Mouse (Mus musculus): Measurements from ENCODE around the gene Pxn. TPM values are rescaled to one million over a fixed set of nuclear protein-coding genes. Genes with fewer than 3 reads are reported as not detected.

The Pxn gene
- polyA plus RNA-seq, 1 experiment = 49.7 TPM

GRCm38 (mm10) chr5:115476107-115476727, 30.3 kb upstream of the Pxn start:
- no peak for DNase-seq (ENCODE audit: low read depth)
- TF ChIP-seq CTCF (IDR thresholded peaks at IDR 0.05; ENCODE audit: borderline replicate concordance, extremely low read depth, insufficient read depth, insufficient read length) = no peak
- TF ChIP-seq POLR2A (IDR thresholded peaks at IDR 0.05; ENCODE audit: borderline replicate concordance, extremely low read depth, insufficient read depth, insufficient read length, poor library complexity, severe bottlenecking) = no peak

DNA sequence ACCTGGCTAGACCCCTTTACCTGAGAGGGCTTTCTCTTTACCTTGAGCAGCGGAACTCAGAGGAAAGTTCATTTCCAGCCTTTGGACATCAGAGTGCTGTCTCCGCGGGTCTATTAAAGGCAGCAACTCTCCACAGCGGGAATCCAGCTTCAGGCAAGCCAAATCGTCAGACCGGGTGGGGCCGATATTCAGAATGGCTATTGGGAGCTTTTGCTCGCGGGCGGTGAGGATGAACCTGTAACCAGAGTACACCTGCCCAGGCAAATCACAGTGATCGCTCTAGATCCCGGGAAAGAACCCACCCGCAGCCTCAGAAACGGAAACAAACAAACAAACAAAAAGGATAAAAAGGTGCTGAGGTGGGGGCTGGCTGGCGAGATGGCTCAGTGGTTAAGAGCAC, 26.9 kb upstream of the Pxn start:
- no peak for DNase-seq (ENCODE audit: low read depth)
- TF ChIP-seq POLR2A (IDR thresholded peaks at IDR 0.05; ENCODE audit: borderline replicate concordance, extremely low read depth, insufficient read depth, insufficient read length, poor library complexity, severe bottlenecking) (no peak), CTCF (IDR thresholded peaks at IDR 0.05; ENCODE audit: borderline replicate concordance, extremely low read depth, insufficient read depth, insufficient read length) (no peak)

DNA sequence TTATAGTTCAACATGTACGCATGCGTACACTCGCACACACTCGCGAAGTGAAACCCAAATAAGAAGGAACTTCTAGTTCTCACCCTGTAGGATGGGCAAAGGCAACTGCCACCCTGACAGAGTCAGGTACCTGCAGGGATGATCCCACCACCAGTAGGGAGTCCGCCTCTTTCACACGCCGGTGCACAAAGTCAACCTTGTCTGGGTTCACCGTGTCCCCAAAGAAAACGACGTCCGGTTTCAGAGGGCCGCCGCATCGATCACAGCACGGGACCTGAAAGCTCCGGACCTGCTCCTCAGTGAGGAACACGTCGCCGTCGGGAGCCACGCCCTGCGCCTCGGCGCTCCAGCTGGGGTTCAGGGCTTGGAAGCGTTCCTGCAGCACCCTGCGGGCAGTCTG, 26.4 kb upstream of the Pxn start:
- TF ChIP-seq POLR2A (IDR thresholded peaks at IDR 0.05; ENCODE audit: borderline replicate concordance, extremely low read depth, insufficient read depth, insufficient read length, poor library complexity, severe bottlenecking) (no peak), CTCF (IDR thresholded peaks at IDR 0.05; ENCODE audit: borderline replicate concordance, extremely low read depth, insufficient read depth, insufficient read length) (no peak)

DNA sequence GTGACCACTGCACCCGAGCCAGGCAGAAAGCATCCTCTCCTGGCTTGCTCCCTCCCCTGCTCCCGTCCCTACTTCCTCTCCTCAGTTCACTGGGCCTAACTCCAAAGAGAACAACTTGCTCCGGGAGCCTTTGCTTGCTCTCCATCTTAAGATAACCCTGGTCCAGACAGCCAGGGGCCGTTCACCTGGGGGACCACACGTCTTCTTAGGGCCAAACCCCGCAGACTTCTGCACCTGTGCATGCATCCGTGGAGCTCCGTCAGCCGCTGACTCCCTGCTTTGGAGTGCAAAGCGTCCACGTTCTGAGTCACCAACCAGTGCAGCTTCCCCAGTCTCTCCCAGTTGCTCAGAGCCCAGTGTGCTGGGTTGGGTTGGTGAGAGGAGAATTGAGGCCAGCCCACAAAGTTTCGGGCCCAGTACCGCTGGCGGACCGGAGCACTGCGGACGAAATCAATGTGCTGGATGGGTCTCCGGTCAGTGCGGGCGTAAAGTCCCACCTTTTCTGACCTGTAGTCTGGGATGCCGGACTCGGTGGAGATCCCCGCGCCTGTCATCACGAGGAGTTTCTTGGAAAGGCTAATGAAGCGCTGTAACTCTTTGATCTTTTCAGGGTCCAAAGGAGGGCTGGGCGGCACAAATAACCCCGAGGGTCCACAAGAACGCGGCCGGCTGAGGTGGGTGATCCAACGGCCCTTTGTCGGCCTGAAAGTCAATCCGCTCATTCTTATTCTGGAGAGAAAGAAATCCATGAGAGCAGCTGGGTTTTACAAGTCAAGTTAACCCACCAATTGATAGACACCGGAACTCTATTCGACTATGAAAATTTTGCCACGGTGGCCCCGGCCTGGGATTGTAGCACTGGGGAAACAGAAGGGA, 23.8 kb upstream of the Pxn start:
- TF ChIP-seq POLR2A (IDR thresholded peaks at IDR 0.05; ENCODE audit: borderline replicate concordance, extremely low read depth, insufficient read depth, insufficient read length, poor library complexity, severe bottlenecking) (no peak), CTCF (IDR thresholded peaks at IDR 0.05; ENCODE audit: borderline replicate concordance, extremely low read depth, insufficient read depth, insufficient read length) (no peak)
- no peak for DNase-seq (ENCODE audit: low read depth)

More for the DNA sequence above, 26.4 kb upstream of the Pxn start:
- DNase-seq (ENCODE audit: low read depth) = no peak

GRCm38 (mm10) chr5:115483385-115483784, 23.1 kb upstream of the Pxn start:
- TF ChIP-seq POLR2A (IDR thresholded peaks at IDR 0.05; ENCODE audit: borderline replicate concordance, extremely low read depth, insufficient read depth, insufficient read length, poor library complexity, severe bottlenecking) (no peak), CTCF (IDR thresholded peaks at IDR 0.05; ENCODE audit: borderline replicate concordance, extremely low read depth, insufficient read depth, insufficient read length) (no peak)
- peak; percentile 20 for DNase-seq (ENCODE audit: low read depth)

- peak; percentile 99 for DNase-seq (ENCODE audit: low read depth)
- TF ChIP-seq CTCF (IDR thresholded peaks at IDR 0.05; ENCODE audit: borderline replicate concordance, extremely low read depth, insufficient read depth, insufficient read length) (no peak), POLR2A (IDR thresholded peaks at IDR 0.05; ENCODE audit: borderline replicate concordance, extremely low read depth, insufficient read depth, insufficient read length, poor library complexity, severe bottlenecking) (peak; percentile 22; the same call in 1 of the 2 replicates)
Measured at GRCm38 (mm10) chr5:115483947-115484920, 22.2 kb upstream of the Pxn start, which contains the start of gene Sirt4. Gene Sirt4 (minus strand): TSS chr5:115484725.

DNA sequence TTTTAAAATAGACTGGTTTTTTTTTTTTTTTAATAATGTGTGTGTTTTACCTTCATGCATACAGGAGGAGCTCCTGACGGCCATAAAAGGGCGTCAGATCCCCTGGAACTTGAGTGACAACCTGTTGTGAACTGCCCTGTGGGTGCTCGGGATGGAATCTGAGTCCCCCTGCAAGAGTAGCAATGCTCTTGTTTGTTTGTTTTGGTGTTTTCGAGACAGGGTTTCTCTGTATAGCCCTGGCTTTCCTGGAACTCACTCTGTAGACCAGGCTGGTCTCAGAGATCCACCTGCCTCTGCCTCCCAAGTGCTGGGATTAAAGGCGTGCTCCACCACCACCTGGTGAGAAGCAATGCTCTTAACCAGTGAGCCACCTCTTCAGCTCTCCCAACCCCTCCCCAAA, 21.5 kb upstream of the Pxn start:
- no peak for TF ChIP-seq POLR2A (IDR thresholded peaks at IDR 0.05; ENCODE audit: borderline replicate concordance, extremely low read depth, insufficient read depth, insufficient read length, poor library complexity, severe bottlenecking)
- no peak for TF ChIP-seq CTCF (IDR thresholded peaks at IDR 0.05; ENCODE audit: borderline replicate concordance, extremely low read depth, insufficient read depth, insufficient read length)
- no peak for DNase-seq (ENCODE audit: low read depth)

DNA sequence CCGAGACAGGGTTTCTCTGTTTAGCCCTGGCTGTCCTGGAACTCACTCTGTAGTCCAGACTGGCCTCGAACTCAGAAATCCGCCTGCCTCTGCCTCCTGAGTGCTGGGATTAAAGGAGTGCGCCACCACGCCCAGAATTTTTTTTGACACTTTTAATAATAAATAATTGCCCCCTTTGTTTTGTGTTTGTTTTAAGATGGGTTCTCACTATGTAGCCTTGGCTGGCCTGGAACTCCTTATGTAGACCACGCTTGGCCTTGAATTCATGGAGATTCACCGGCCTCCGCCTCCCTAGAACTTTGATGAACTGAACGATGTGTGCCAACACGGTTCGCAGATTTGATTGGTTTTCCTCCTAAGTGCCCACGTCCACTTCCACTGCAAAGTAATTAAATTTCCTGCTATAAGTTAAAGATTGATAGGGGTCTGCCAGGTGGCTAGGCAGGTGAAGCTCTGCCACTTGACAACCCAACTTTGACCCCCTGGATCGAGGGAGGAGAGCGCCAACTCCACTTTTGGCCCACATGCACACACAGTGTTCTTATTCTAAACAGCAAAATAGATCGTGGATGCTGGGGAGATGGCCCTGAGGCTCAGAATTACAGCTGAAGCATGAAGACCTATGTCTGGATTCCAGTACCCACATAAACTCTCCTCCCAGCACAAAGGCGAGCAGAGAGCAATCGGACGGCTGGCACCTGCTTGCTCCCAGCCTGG, 20.8 kb upstream of the Pxn start:
- TF ChIP-seq CTCF (IDR thresholded peaks at IDR 0.05; ENCODE audit: borderline replicate concordance, extremely low read depth, insufficient read depth, insufficient read length) (no peak), POLR2A (IDR thresholded peaks at IDR 0.05; ENCODE audit: borderline replicate concordance, extremely low read depth, insufficient read depth, insufficient read length, poor library complexity, severe bottlenecking) (no peak)

DNA sequence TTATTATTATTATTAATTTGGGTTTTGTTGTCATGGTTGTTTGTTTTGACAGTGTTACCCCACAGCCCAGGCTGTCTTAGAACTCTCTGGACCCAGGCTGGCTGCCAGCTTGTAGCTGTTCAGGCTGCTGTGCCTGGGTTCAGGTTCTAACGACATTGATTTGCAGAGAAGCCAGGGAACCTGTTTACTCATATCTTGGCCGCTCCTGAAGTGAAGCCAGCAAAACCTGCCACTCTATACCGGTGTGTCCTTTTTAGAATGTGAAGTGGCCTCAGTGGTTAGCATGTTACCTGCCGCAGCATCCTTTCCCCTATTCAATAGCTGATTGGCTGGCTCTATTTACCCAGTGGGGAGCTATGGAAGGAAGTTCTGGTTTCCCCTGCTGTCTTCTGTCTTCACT, 19.8 kb upstream of the Pxn start:
- DNase-seq (ENCODE audit: low read depth) = no peak
- TF ChIP-seq CTCF (IDR thresholded peaks at IDR 0.05; ENCODE audit: borderline replicate concordance, extremely low read depth, insufficient read depth, insufficient read length) (no peak), POLR2A (IDR thresholded peaks at IDR 0.05; ENCODE audit: borderline replicate concordance, extremely low read depth, insufficient read depth, insufficient read length, poor library complexity, severe bottlenecking) (no peak)

More for the DNA sequence above, 20.8 kb upstream of the Pxn start:
- no peak for DNase-seq (ENCODE audit: low read depth)

GRCm38 (mm10) chr5:115487353-115487752, 19.1 kb upstream of the Pxn start:
- DNase-seq (ENCODE audit: low read depth) = no peak
- TF ChIP-seq CTCF (IDR thresholded peaks at IDR 0.05; ENCODE audit: borderline replicate concordance, extremely low read depth, insufficient read depth, insufficient read length) (no peak), POLR2A (IDR thresholded peaks at IDR 0.05; ENCODE audit: borderline replicate concordance, extremely low read depth, insufficient read depth, insufficient read length, poor library complexity, severe bottlenecking) (no peak)
